Mouse (Mus musculus) liver, embryonic 11.5 days (tissue): ENCODE results near the gene Rftn1. TPM values are rescaled to one million over a fixed set of nuclear protein-coding genes. Genes with fewer than 3 reads are reported as not detected.

Experiments used
- ATAC-seq: fragments of 200-750 bp; cut with Nextera tagmentation; replicated peaks from 2 replicates; pipeline ENCODE4 v1.8.0; 2017; ENCODE audit warnings: moderate number of reproducible peaks, mild to moderate bottlenecking, moderate TSS enrichment, moderate library complexity; ENCODE audit not compliant: low FRiP score
- DNase-seq: peaks from one replicate; pipeline ENCODE4 v3.0.0-alpha.2; 2017; ENCODE audit warnings: low spot score
- H3K27ac ChIP-seq: fragments of 300-500 bp; sonication (generic); 2 replicates; pipeline ENCODE4 v1.5.1; 2014; ENCODE audit warnings: mild to moderate bottlenecking, low read depth, low read length, control low read depth
- H3K27me3 ChIP-seq: fragments of 300-500 bp; sonication (generic); replicated peaks from 2 replicates; pipeline ENCODE4 v1.6.1; 2014; ENCODE audit warnings: low read length, mixed read lengths; ENCODE audit not compliant: control insufficient read depth, insufficient read depth
- H3K36me3 ChIP-seq: fragments of 300-500 bp; sonication (generic); 2 replicates; pipeline ENCODE4 v1.6.1; 2014; ENCODE audit warnings: mild to moderate bottlenecking, low read length, moderate library complexity, mixed read lengths; ENCODE audit not compliant: control insufficient read depth, insufficient read depth
- H3K4me1 ChIP-seq: fragments of 300-500 bp; sonication (generic); replicated peaks from 2 replicates; pipeline ENCODE4 v1.6.1; 2014; ENCODE audit warnings: low read length, mixed read lengths; ENCODE audit not compliant: control insufficient read depth, insufficient read depth
- H3K4me2 ChIP-seq: fragments of 300-500 bp; sonication (generic); 2 replicates; pipeline ENCODE4 v1.6.1; 2014; ENCODE audit warnings: mild to moderate bottlenecking, control low read depth, moderate library complexity
- H3K4me3 ChIP-seq: fragments of 300-500 bp; sonication (generic); 2 replicates; pipeline ENCODE4 v1.5.1; 2014; ENCODE audit warnings: low read depth, low read length, control low read depth
- H3K9ac ChIP-seq: fragments of 300-500 bp; sonication (generic); 2 replicates; pipeline ENCODE4 v1.6.1; 2014; ENCODE audit warnings: low read depth, low read length, control low read depth
- H3K9me3 ChIP-seq: fragments of 300-500 bp; sonication (generic); 2 replicates; pipeline ENCODE4 v1.6.1; 2016; ENCODE audit warnings: low read length, inconsistent platforms, mixed read lengths; ENCODE audit not compliant: control insufficient read depth
- WGBS: fragments of 180-500 bp; shearing (Covaris S2); extraction: QIAGEN DNeasy Blood & Tissue Kit; methylation state at CpG from one replicate; pipeline ENCODE4 v1.1.7; 2014; 5-methylcytosine and 5-hydroxymethylcytosine counted together
- polyA plus RNA-seq: library from polyadenylated mRNA; unstranded; fragments of >200 nt; fragmentation: Nextera tagmentation; extraction: Ambion mirVana; gene quantifications from 2 replicates; pipeline ENCODE4 v1.2.1, GENCODE M21; 2014

The Rftn1 gene
- polyA plus RNA-seq, 1 experiment from 2014 or later, result 12.8 TPM

DNA sequence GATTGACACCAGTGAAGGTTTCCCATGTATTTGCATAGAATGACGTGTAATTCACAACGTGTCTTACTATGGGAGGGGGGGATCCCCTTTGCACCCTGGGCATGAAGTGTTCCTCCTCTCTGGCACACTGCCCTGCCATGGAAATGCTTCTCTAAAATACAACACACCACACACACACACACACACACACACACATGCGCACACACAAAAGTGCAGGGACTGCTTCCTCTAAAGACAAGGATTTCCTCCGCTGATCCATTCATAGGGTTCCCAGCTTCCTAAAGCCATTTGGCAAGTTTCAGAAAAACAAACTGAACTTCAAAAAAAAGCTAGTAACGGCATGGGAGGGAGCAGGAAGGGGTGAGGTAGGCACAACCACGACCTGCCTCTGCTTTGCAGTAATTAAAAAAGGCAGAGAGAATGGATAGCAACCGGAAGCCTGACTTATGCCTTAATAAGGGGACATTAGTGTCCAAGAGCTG, 20.5 kb downstream of the Rftn1 start:
- H3K4me2 ChIP-seq, result no peak overlapping the region
- no peak overlapping the region for H3K9ac ChIP-seq
- no peak overlapping the region; the same call in 1 of the 2 replicates for H3K27ac ChIP-seq
- peaks cover 6% of the 10 kb centered on the region; the same call in 1 of the 2 replicates for H3K36me3 ChIP-seq
- no peak for ATAC-seq
- WGBS, result 61% methylated on average over 7 of the region's 7 CpGs
- no peak for DNase-seq
- no peaks in the 10 kb centered on the region; the same call in 1 of the 2 replicates for H3K4me1 ChIP-seq
- H3K9me3 ChIP-seq, result no peaks in the 10 kb centered on the region
- H3K4me3 ChIP-seq, result no peak overlapping the region
- H3K27me3 ChIP-seq, result no peaks in the 10 kb centered on the region

DNA sequence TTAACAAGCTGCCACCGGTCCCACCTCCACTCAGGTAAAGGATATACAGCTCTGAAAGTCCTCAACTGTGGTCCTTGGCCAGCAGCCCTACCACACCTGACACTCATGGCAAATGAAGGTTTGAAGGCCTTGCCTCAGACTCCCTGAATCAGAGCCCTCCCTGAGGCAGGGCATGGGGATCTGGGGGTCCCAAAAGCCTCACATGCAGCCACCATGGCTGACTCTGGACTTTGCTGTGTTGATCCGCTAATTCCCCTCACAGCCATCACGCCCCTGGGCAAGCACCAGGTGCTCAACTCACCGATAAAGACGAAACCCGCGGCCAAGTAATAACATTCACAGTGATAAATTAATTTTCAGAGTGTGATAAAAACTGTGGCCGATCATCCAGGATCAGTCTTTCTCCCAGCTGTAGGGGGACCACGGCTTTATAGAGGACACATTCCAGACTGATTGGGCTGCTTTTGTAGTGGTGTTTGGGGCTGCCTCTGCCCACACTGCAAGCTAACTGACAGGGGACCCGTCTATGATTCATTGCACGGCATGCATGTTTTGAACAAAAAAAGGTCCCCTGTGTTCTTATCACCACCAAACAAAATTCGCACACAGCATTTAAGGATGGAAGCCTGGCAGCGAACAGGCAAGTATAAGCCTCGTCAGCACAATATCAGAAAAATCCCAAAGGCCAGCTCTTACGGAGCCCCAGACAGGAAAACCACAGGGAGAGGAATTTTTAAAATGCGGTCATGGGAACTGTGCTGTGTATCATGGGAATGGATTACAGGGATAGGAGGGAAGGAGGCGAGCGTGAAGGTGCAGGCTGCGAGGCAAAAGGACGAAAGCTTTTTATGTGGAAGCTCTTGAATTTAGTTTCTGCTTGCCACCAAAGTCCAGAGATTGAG, 29.3 kb downstream of the Rftn1 start:
- H3K27ac ChIP-seq, result no peak overlapping the region
- H3K27me3 ChIP-seq, result no peaks in the 10 kb centered on the region
- 79% methylated on average over 20 of the region's 20 CpGs for WGBS
- H3K36me3 ChIP-seq, result peaks cover 9% of the 10 kb centered on the region; the same call in 1 of the 2 replicates
- no peak overlapping the region for H3K4me3 ChIP-seq
- H3K4me1 ChIP-seq, result peaks cover 11% of the 10 kb centered on the region
- no peaks in the 10 kb centered on the region for H3K9me3 ChIP-seq
- H3K9ac ChIP-seq, result no peak overlapping the region
- DNase-seq (no peak), ATAC-seq (no peak)
- no peak overlapping the region for H3K4me2 ChIP-seq

DNA sequence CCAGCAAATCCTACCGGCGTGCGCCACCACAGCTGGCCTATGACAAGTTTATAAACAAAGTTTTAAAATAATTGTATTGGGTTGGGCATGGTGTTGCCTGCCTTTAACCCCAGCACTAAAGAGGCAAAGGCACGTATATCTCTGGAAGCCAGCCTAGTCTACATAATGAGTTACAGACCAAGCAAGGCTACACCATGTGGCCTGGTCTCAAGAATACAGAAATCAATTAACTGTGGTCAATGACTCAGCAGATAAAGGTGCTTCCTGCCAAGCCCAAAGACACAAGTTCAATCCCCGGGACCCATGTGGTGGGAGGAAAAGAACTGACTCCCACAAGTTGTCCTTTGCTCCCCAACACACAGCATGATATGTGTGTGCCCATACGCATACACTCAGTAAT, 30.1 kb downstream of the Rftn1 start:
- DNase-seq (no peak), ATAC-seq (no peak)
- H3K9ac ChIP-seq, result no peak overlapping the region
- no peak overlapping the region for H3K27ac ChIP-seq
- no peaks in the 10 kb centered on the region for H3K9me3 ChIP-seq
- peaks cover 11% of the 10 kb centered on the region for H3K4me1 ChIP-seq
- H3K27me3 ChIP-seq, result no peaks in the 10 kb centered on the region
- no peak overlapping the region for H3K4me2 ChIP-seq
- no peak overlapping the region for H3K4me3 ChIP-seq
- 76% methylated on average over 6 of the region's 6 CpGs for WGBS
- peaks cover 7% of the 10 kb centered on the region; the same call in 1 of the 2 replicates for H3K36me3 ChIP-seq

GRCm38 (mm10) chr17:50159816-50160215, 30.7 kb downstream of the Rftn1 start:
- H3K9me3 ChIP-seq, result no peaks in the 10 kb centered on the region
- peaks cover 6% of the 10 kb centered on the region; the same call in 1 of the 2 replicates for H3K36me3 ChIP-seq
- no peak overlapping the region for H3K4me2 ChIP-seq
- ATAC-seq, result no peak
- no peak overlapping the region for H3K9ac ChIP-seq
- no peak overlapping the region for H3K27ac ChIP-seq
- no peak for DNase-seq
- H3K4me1 ChIP-seq, result peaks cover 11% of the 10 kb centered on the region
- no peaks in the 10 kb centered on the region for H3K27me3 ChIP-seq
- H3K4me3 ChIP-seq, result no peak overlapping the region
- 83% methylated on average over 6 of the region's 6 CpGs for WGBS

DNA sequence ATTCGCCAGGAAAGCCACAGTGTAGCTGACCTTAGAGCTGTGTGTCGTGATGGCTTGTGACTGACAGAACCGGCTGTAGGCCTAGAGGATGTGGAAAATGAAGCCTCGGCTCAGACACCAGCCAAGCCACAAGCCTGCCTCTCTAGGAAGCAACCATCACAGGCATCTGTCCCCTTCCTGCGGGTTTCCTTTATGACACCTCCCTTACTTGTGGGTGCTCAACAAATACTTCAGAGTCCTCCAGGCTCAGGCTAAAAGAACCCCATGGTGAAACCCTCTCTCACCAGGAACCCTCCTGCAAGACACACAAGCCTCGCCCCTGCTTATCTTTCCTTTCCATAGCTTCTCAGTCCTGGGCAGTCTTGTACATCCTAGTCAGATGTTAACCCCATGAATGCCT, 31.9 kb downstream of the Rftn1 start:
- peaks cover 11% of the 10 kb centered on the region for H3K4me1 ChIP-seq
- H3K27me3 ChIP-seq, result no peaks in the 10 kb centered on the region
- 49% methylated on average over 6 of the region's 6 CpGs for WGBS
- H3K36me3 ChIP-seq, result no peaks in the 10 kb centered on the region
- H3K9me3 ChIP-seq, result no peaks in the 10 kb centered on the region
- H3K9ac ChIP-seq, result 0 out of 2 replicates have a peak overlapping the region, but pooled peaks have one; percentile 30
- H3K27ac ChIP-seq, result no peak overlapping the region
- H3K4me2 ChIP-seq, result peak overlapping the region; percentile 34; the same call in 1 of the 2 replicates
- peak; percentile 89 for ATAC-seq
- DNase-seq, result no peak
- H3K4me3 ChIP-seq, result no peak overlapping the region

DNA sequence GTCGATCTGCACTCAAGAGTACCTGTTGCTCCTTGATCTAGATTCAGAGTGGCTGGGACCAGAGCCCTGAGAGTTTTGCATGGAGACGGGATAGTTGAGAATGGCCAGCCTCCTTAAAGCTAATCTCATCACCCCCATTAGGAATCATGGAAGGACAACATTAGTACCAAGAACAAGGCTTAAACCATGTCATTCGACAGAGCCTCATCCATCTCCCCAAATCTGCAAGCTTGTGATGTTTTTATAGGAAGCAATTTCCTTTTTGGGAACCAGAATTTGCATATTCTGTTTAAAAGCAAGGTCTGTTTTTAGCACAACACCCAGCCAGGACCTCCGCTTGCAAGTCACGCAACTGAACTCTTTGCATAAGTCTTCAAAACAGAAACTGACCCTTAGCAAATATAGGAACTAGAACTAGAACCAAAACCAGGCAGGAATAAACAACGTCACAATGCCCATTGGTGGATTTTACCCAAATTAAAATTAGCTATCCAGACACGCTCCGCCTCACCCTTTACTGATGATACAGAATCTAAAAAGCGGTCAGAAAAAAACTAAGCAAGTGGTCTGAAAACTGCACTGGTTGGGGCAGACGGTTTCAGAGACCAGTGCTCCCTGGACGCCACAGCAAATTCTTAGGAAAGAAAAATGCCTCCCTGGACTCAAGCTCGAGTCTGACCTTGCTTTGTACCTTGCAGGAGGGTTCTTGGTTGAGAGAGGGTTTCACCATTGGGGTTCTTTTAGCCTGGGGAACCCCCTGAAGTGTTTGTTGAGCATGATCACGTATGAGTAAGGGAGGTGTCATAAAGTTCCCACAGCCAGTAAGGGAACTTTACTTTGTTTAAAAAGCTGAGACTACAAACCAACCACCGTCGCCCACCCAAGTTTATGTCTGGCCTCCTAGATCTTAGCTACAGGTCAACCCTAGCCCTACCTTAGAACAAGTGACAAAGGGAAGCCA, 33.0 kb downstream of the Rftn1 start:
- WGBS, result 85% methylated on average over 15 of the region's 15 CpGs
- H3K9ac ChIP-seq, result no peak overlapping the region
- H3K36me3 ChIP-seq, result no peaks in the 10 kb centered on the region
- H3K27me3 ChIP-seq, result no peaks in the 10 kb centered on the region
- DNase-seq, result no peak
- no peak for ATAC-seq
- peaks cover 11% of the 10 kb centered on the region for H3K4me1 ChIP-seq
- no peak overlapping the region for H3K27ac ChIP-seq
- H3K4me2 ChIP-seq, result no peak overlapping the region
- no peaks in the 10 kb centered on the region for H3K9me3 ChIP-seq
- no peak overlapping the region for H3K4me3 ChIP-seq

GRCm38 (mm10) chr17:50152085-50152484, 38.4 kb downstream of the Rftn1 start:
- no peak overlapping the region for H3K27ac ChIP-seq
- no peak overlapping the region for H3K9ac ChIP-seq
- ATAC-seq (no peak), DNase-seq (no peak)
- no peak overlapping the region for H3K4me2 ChIP-seq
- H3K27me3 ChIP-seq, result no peaks in the 10 kb centered on the region
- H3K4me3 ChIP-seq, result no peak overlapping the region
- 91% methylated on average over 5 of the region's 5 CpGs for WGBS
- no peaks in the 10 kb centered on the region for H3K36me3 ChIP-seq
- H3K9me3 ChIP-seq, result no peaks in the 10 kb centered on the region
- no peaks in the 10 kb centered on the region for H3K4me1 ChIP-seq

- ATAC-seq (no peak), DNase-seq (no peak)
- no peaks in the 10 kb centered on the region for H3K4me1 ChIP-seq
- no peaks in the 10 kb centered on the region for H3K9me3 ChIP-seq
- no peak overlapping the region for H3K27ac ChIP-seq
- H3K36me3 ChIP-seq, result no peaks in the 10 kb centered on the region
- no peak overlapping the region for H3K9ac ChIP-seq
- H3K27me3 ChIP-seq, result no peaks in the 10 kb centered on the region
- 83% methylated on average over 7 of the region's 7 CpGs for WGBS
- no peak overlapping the region for H3K4me2 ChIP-seq
- no peak overlapping the region for H3K4me3 ChIP-seq
These were observed 39.2 kb downstream of the Rftn1 start for GRCm38 (mm10) chr17:50151208-50151723.
